Mouse (Mus musculus): ENCODE measurements at regions not wholly inside any gene's neighbourhood (a gene's known extent, or its start where the extent isn't known, plus 50 kb on each side); places are given as distances from the start of the nearest gene placed in this dataset.

GRCm38 (mm10) chr4:11882666-11883065 is 98.4 kb downstream of the Gm10604 start:
- TF ChIP-seq POLR2A (IDR thresholded peaks at IDR 0.05; ENCODE audit: control insufficient read depth, extremely low read depth, insufficient read depth, low read length, poor library complexity) (no peak), CTCF (IDR thresholded peaks at IDR 0.05; ENCODE audit: borderline replicate concordance, control insufficient read depth, extremely low read depth, insufficient read depth, low read length, poor library complexity) (no peak)

Measured in thymus, adult 2 months (tissue).